Mouse (Mus musculus): Measurements from ENCODE around the gene Auts2. TPM values are rescaled to one million over a fixed set of nuclear protein-coding genes. Genes with fewer than 3 reads are reported as not detected.

Auts2 gene
- polyA plus RNA-seq, 1 experiment from 2014 or later, result 53.4 TPM

DNA sequence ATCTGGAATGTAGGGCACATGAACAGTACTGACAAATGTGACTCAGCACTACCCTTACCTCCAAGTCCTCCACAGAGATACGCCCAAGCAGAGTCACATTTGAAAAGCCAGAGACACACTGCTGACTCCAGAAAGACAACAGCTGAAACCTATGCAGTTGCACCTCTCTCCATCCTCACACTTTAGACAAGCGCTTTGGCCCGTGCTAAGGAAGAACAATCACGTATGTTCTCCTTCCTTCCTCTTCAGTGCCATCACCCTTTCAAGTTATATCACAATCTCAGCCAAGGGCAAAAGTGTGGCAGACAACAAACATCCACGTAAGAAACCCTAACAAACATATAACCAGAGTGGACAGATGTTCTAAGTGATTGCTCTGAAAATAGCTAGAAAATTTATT, 374.9 kb downstream of the Auts2 start:
- 91% methylated on average over 5 of the region's 5 CpGs for WGBS
- Histone ChIP-seq H3K4me1 (ENCODE audit: control insufficient read depth, insufficient read depth, low read length) (no peaks in the 10 kb centered on the region), H3K4me2 (ENCODE audit: low read depth, severe bottlenecking) (no peak overlapping the region), H3K27ac (replicated peaks; ENCODE audit: low read depth, low read length) (no peak overlapping the region), H3K36me3 (ENCODE audit: control insufficient read depth, insufficient read depth, low read length) (no peaks in the 10 kb centered on the region), H3K9ac (ENCODE audit: low read length) (no peak overlapping the region), H3K4me3 (ENCODE audit: low read depth, low read length) (no peak overlapping the region), H3K9me3 (ENCODE audit: control insufficient read depth, low read length) (no peaks in the 10 kb centered on the region), H3K27me3 (ENCODE audit: control insufficient read depth, insufficient read depth, low read length) (no peaks in the 10 kb centered on the region)
- ATAC-seq (ENCODE audit: insufficient number of reproducible peaks, low FRiP score, low TSS enrichment, low read depth), result no peak
- no peak for DNase-seq (ENCODE audit: low spot score)

DNA sequence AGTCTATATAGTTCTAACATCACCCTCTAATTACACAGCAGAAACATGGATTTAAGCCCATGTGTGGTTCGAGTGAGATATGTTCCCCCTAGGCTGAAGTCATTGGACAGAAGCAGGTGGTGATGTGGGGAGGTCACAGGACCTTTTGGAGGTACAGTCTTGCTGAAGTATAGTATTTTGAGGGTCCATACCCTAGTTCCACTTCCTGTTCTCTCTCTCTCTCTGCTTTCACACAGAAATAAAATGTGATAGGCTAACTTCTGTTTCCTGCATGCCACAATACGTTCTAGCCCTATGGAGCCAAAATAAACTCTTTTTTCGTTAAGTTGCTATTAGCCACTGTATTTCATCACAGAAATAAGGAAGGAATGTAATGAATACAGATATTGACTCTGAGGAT, 376.6 kb downstream of the Auts2 start:
- Histone ChIP-seq H3K27me3 (ENCODE audit: control insufficient read depth, insufficient read depth, low read length) (no peaks in the 10 kb centered on the region), H3K9me3 (ENCODE audit: control insufficient read depth, low read length) (no peaks in the 10 kb centered on the region), H3K4me3 (ENCODE audit: low read depth, low read length) (no peak overlapping the region), H3K4me1 (ENCODE audit: control insufficient read depth, insufficient read depth, low read length) (peaks cover 7% of the 10 kb centered on the region), H3K4me2 (ENCODE audit: low read depth, severe bottlenecking) (no peak overlapping the region), H3K27ac (replicated peaks; ENCODE audit: low read depth, low read length) (no peak overlapping the region), H3K36me3 (ENCODE audit: control insufficient read depth, insufficient read depth, low read length) (no peaks in the 10 kb centered on the region), H3K9ac (ENCODE audit: low read length) (no peak overlapping the region)
- 78% methylated on average over 3 of the region's 3 CpGs for WGBS
- DNase-seq (ENCODE audit: low spot score) (no peak), ATAC-seq (ENCODE audit: insufficient number of reproducible peaks, low FRiP score, low TSS enrichment, low read depth) (no peak)

DNA sequence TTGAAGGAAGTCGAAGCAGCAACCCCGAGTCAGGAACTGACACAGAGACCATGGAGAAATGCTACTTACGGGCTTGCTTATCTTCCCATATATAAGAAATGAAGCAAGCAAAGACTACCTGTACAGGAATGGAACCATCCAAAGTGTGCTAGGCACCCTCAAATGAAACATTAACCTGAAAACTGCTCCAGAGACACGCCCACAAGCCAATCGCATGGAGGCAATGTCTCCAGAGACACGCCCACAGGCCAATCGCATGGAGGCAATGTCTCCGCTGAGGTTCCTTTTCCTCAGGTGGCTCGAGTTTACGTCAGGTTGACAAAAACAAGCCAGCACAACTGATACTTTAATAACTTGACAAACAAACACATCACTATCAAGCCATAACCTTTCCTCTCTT, 379.2 kb downstream of the Auts2 start:
- Histone ChIP-seq H3K4me3 (ENCODE audit: low read depth, low read length) (no peak overlapping the region), H3K9ac (ENCODE audit: low read length) (no peak overlapping the region), H3K36me3 (ENCODE audit: control insufficient read depth, insufficient read depth, low read length) (no peaks in the 10 kb centered on the region), H3K27ac (replicated peaks; ENCODE audit: low read depth, low read length) (no peak overlapping the region), H3K27me3 (ENCODE audit: control insufficient read depth, insufficient read depth, low read length) (no peaks in the 10 kb centered on the region), H3K4me1 (ENCODE audit: control insufficient read depth, insufficient read depth, low read length) (peaks cover 13% of the 10 kb centered on the region), H3K9me3 (ENCODE audit: control insufficient read depth, low read length) (no peaks in the 10 kb centered on the region), H3K4me2 (ENCODE audit: low read depth, severe bottlenecking) (no peak overlapping the region)
- WGBS, result 77% methylated on average over 10 of the region's 10 CpGs
- DNase-seq (ENCODE audit: low spot score) (no peak), ATAC-seq (ENCODE audit: insufficient number of reproducible peaks, low FRiP score, low TSS enrichment, low read depth) (no peak)

DNA sequence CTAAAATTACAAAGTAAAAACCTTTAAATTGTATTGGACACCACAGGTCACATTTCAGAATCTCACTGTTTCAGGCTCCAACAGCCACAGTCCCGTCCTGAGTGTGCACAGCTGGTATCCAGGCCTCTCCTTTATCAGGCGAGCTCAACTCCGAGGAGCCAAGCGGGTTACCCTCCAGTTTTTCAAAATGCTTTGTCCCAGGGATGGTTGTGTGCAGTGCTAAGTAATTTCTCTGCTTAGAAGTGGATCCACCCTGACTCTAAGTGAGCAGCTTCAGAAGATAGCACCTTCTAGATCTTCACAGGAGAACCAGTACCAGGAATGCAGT, 381.0 kb downstream of the Auts2 start:
- Histone ChIP-seq H3K27ac (replicated peaks; ENCODE audit: low read depth, low read length) (peak overlapping the region; percentile 44; the same call in 1 of the 2 replicates), H3K4me2 (ENCODE audit: low read depth, severe bottlenecking) (no peak overlapping the region), H3K4me3 (ENCODE audit: low read depth, low read length) (no peak overlapping the region), H3K9me3 (ENCODE audit: control insufficient read depth, low read length) (no peaks in the 10 kb centered on the region), H3K36me3 (ENCODE audit: control insufficient read depth, insufficient read depth, low read length) (no peaks in the 10 kb centered on the region), H3K27me3 (ENCODE audit: control insufficient read depth, insufficient read depth, low read length) (no peaks in the 10 kb centered on the region), H3K9ac (ENCODE audit: low read length) (no peak overlapping the region), H3K4me1 (ENCODE audit: control insufficient read depth, insufficient read depth, low read length) (peaks cover 13% of the 10 kb centered on the region)
- WGBS, result 23% methylated on average over 4 of the region's 4 CpGs
- ATAC-seq (ENCODE audit: insufficient number of reproducible peaks, low FRiP score, low TSS enrichment, low read depth), result peak; percentile 80
- DNase-seq (ENCODE audit: low spot score), result peak; percentile 63

DNA sequence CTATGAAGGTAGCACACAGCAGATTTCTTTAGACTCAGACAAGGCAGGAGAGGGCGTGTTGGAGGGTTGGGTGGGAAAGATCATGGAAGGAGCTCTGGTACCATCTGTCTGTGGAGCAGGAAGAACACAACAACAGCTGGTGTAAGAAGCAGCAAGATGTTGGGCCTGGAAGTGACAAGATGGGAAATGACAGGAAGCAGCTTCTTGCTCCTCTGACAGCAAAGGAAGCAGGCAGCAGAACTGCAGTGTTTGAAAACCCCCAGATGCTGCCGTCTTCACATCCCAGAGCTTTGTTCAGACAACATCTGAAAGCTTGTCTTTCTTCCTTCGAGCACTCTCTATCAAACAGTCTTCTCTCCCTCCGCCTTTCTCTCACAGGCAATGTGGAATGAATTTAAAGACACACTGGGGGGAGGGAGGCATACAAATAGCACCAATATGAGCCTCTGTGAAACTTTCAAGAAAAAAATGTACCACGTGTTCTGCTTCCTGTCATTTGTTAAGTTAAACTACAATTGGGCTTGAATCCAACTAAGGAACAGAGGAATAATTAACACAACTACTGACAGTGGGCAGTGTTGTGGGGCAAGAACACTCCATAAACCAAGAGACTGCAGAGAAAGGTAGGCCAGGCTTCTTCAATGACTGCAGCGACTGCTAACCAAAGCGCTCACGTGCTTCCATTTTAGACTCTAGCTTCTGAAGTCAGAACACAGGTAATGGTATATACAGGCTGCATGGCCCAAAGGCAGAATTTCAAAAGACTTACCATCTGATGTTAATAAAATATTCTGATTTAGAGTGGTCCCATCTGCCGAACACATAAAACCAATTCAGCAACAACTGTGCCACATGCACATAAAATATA, 381.6 kb downstream of the Auts2 start:
- peak overlapping the region; percentile 23; the same call in 1 of the 2 replicates for H3K9ac ChIP-seq (ENCODE audit: low read length)
- peaks cover 13% of the 10 kb centered on the region for H3K4me1 ChIP-seq (ENCODE audit: control insufficient read depth, insufficient read depth, low read length)
- H3K9me3 ChIP-seq (ENCODE audit: control insufficient read depth, low read length), result no peaks in the 10 kb centered on the region
- 15% methylated on average over 9 of the region's 9 CpGs for WGBS
- ATAC-seq (ENCODE audit: insufficient number of reproducible peaks, low FRiP score, low TSS enrichment, low read depth) (peak; percentile 80), DNase-seq (ENCODE audit: low spot score) (peak; percentile 50)
- no peaks in the 10 kb centered on the region for H3K36me3 ChIP-seq (ENCODE audit: control insufficient read depth, insufficient read depth, low read length)
- no peaks in the 10 kb centered on the region for H3K27me3 ChIP-seq (ENCODE audit: control insufficient read depth, insufficient read depth, low read length)
- no peak overlapping the region for H3K4me3 ChIP-seq (ENCODE audit: low read depth, low read length)
- no peak overlapping the region for H3K4me2 ChIP-seq (ENCODE audit: low read depth, severe bottlenecking)
- peak overlapping the region; percentile 44; the same call in 1 of the 2 replicates for H3K27ac ChIP-seq (replicated peaks; ENCODE audit: low read depth, low read length)

DNA sequence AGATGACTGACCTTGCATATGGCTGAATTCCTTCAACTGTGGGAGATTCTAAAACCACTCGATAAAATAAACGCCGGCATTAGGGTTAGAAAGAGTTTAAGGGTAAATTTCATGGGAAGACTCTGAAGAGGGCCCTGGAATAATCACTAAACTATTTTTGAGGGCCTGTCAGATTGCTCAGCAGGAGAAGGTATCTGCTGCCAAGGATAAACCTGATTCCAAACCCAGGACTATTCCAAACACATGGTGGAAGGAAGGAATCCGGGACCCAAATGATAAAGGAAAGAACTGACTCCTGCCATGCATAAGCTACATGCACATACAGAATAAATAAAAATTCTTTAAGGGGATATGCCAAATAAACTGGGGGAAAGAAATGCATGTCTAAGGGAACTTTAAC, 399.0 kb downstream of the Auts2 start:
- no peaks in the 10 kb centered on the region for H3K9me3 ChIP-seq (ENCODE audit: control insufficient read depth, low read length)
- 94% methylated on average over 4 of the region's 4 CpGs for WGBS
- H3K4me1 ChIP-seq (ENCODE audit: control insufficient read depth, insufficient read depth, low read length), result no peaks in the 10 kb centered on the region
- DNase-seq (ENCODE audit: low spot score), result no peak
- H3K27me3 ChIP-seq (ENCODE audit: control insufficient read depth, insufficient read depth, low read length), result no peaks in the 10 kb centered on the region
- no peak overlapping the region for H3K9ac ChIP-seq (ENCODE audit: low read length)
- no peak overlapping the region for H3K27ac ChIP-seq (replicated peaks; ENCODE audit: low read depth, low read length)
- no peaks in the 10 kb centered on the region for H3K36me3 ChIP-seq (ENCODE audit: control insufficient read depth, insufficient read depth, low read length)
- no peak overlapping the region for H3K4me2 ChIP-seq (ENCODE audit: low read depth, severe bottlenecking)
- no peak for ATAC-seq (ENCODE audit: insufficient number of reproducible peaks, low FRiP score, low TSS enrichment, low read depth)
- H3K4me3 ChIP-seq (ENCODE audit: low read depth, low read length), result no peak overlapping the region

DNA sequence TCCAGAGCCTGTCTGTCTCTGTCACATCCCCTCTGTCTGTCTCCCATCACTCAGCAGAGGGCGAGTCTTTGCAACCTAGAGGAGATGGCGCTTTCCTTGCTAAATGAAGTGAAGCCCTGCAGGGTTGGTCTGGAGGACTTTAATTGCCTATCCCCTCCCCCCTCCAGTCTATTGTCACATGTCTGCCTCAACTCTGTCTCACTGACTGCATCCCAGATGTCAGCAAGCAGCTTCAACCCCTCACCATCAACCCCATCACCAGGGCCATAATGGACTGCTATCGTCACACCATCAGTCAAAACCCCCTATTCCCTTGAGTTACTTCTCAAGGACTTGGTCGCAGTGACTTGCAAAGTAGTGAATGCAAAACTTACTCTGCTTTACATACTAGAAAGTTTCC, 402.3 kb downstream of the Auts2 start:
- Histone ChIP-seq H3K27ac (replicated peaks; ENCODE audit: low read depth, low read length) (no peak overlapping the region), H3K9me3 (ENCODE audit: control insufficient read depth, low read length) (no peaks in the 10 kb centered on the region), H3K4me1 (ENCODE audit: control insufficient read depth, insufficient read depth, low read length) (no peaks in the 10 kb centered on the region), H3K36me3 (ENCODE audit: control insufficient read depth, insufficient read depth, low read length) (no peaks in the 10 kb centered on the region), H3K27me3 (ENCODE audit: control insufficient read depth, insufficient read depth, low read length) (no peaks in the 10 kb centered on the region), H3K4me3 (ENCODE audit: low read depth, low read length) (no peak overlapping the region), H3K9ac (ENCODE audit: low read length) (no peak overlapping the region), H3K4me2 (ENCODE audit: low read depth, severe bottlenecking) (no peak overlapping the region)
- ATAC-seq (ENCODE audit: insufficient number of reproducible peaks, low FRiP score, low TSS enrichment, low read depth) (no peak), DNase-seq (ENCODE audit: low spot score) (no peak)
- 37% methylated on average over 4 of the region's 4 CpGs for WGBS

DNA sequence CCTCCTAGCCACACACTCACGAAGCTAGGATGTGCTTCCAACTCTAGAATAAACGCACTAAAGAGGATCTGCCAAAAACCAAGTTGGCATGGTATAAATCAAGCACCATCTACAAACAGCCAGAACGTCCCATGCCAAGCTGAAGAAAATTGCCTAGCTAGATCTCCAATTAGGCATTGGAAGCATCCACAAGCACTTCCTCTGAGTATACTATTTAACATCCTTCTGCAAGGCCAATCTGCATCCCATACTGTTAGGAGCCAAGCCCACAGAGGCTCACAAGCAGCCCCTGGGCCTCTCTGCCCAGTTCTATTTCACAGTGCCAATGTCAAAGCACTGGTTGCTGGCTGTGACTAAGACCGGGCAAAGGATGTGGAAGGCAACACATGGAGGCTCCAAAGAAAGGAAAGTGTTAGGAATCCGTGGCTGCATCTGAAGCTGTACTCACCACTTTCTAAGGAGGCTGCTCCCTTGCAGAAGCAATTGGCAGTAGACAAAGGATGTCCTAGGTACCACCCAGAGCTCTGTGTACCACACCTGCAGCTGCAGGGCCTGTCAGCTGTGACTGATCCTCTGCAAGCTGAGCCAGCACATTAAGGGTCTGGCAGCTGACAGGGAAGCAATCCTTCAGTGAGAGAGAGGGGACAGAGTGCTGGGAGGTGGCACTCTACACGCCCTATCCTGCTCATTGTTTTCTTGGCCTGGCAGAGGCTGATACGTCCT, 407.0 kb downstream of the Auts2 start:
- Histone ChIP-seq H3K4me3 (ENCODE audit: low read depth, low read length) (no peak overlapping the region), H3K27ac (replicated peaks; ENCODE audit: low read depth, low read length) (no peak overlapping the region), H3K9ac (ENCODE audit: low read length) (no peak overlapping the region), H3K9me3 (ENCODE audit: control insufficient read depth, low read length) (no peaks in the 10 kb centered on the region), H3K36me3 (ENCODE audit: control insufficient read depth, insufficient read depth, low read length) (no peaks in the 10 kb centered on the region), H3K4me2 (ENCODE audit: low read depth, severe bottlenecking) (no peak overlapping the region), H3K27me3 (ENCODE audit: control insufficient read depth, insufficient read depth, low read length) (no peaks in the 10 kb centered on the region), H3K4me1 (ENCODE audit: control insufficient read depth, insufficient read depth, low read length) (no peaks in the 10 kb centered on the region)
- WGBS, result 62% methylated on average over 7 of the region's 7 CpGs
- DNase-seq (ENCODE audit: low spot score) (no peak), ATAC-seq (ENCODE audit: insufficient number of reproducible peaks, low FRiP score, low TSS enrichment, low read depth) (no peak)

Measured in limb, embryonic 11.5 days (tissue).